Mouse (Mus musculus) liver (tissue): ENCODE measurements at regions not wholly inside any gene's neighbourhood (a gene's known extent, or its start where the extent isn't known, plus 50 kb on each side); places are given as distances from the start of the nearest gene placed in this dataset.

ENCODE experiments used
- DNase-seq: peaks from one replicate; pipeline ENCODE4 v3.0.0-alpha.2; 2020; ENCODE audit warnings: mixed read lengths

- DNase-seq = peak; percentile 25
Measured at GRCm38 (mm10) chr2:19714025-19714424, 56.5 kb downstream of the Otud1 start.

- DNase-seq = peak; percentile 54
Measured at GRCm38 (mm10) chr2:19715564-19716238, 58.1 kb downstream of the Otud1 start.

- DNase-seq = no peak
Measured at GRCm38 (mm10) chr2:19716388-19716787, 58.8 kb downstream of the Otud1 start.

- DNase-seq = peak; percentile 15
Measured at GRCm38 (mm10) chr2:19726085-19726484, 68.5 kb downstream of the Otud1 start.

- DNase-seq = peak; percentile 24
Measured at GRCm38 (mm10) chr2:19726904-19727303, 69.4 kb downstream of the Otud1 start.

- no peak for DNase-seq
Measured at GRCm38 (mm10) chr2:19732922-19733859, 75.6 kb downstream of the Otud1 start.

GRCm38 (mm10) chr2:19734164-19734870, 76.8 kb downstream of the Otud1 start:
- no peak for DNase-seq

GRCm38 (mm10) chr2:19741508-19741907, 84.0 kb downstream of the Otud1 start:
- DNase-seq = no peak

- DNase-seq = no peak
Measured at GRCm38 (mm10) chr2:19743467-19743866, 85.9 kb downstream of the Otud1 start.

- DNase-seq = no peak
Measured at GRCm38 (mm10) chr2:19744986-19745660, 87.6 kb downstream of the Otud1 start.

GRCm38 (mm10) chr2:19752753-19753152, 95.2 kb downstream of the Otud1 start:
- DNase-seq = no peak

GRCm38 (mm10) chr2:19753479-19753878, 95.9 kb downstream of the Otud1 start:
- no peak for DNase-seq

GRCm38 (mm10) chr2:19757910-19758309, 100.4 kb downstream of the Otud1 start:
- DNase-seq = no peak

- DNase-seq = no peak
Measured at GRCm38 (mm10) chr2:19759169-19759568, 101.6 kb downstream of the Otud1 start.

GRCm38 (mm10) chr2:19759577-19759976, 102.0 kb downstream of the Otud1 start:
- no peak for DNase-seq

- DNase-seq = no peak
Measured at GRCm38 (mm10) chr2:19762996-19763395, 105.4 kb downstream of the Otud1 start.

GRCm38 (mm10) chr2:19784913-19785312, 124.7 kb upstream of the Etl4 start:
- DNase-seq = no peak

GRCm38 (mm10) chr2:19785663-19786260, 123.8 kb upstream of the Etl4 start:
- DNase-seq = no peak

GRCm38 (mm10) chr2:19792177-19792576, 117.4 kb upstream of the Etl4 start:
- no peak for DNase-seq

- DNase-seq = peak; percentile 22
Measured at GRCm38 (mm10) chr2:19796790-19797189, 112.8 kb upstream of the Etl4 start.
